Mouse (Mus musculus): ENCODE measurements around the gene Doc2g.

- TF ChIP-seq CTCF (IDR thresholded peaks at IDR 0.05; ENCODE audit: low read depth) (peak; percentile 91), EP300 (IDR thresholded peaks at IDR 0.05; ENCODE audit: low read depth) (no peak)
Measured at GRCm38 (mm10) chr19:4047859-4048258, 44.7 kb downstream of the Doc2g start.

Data from liver, embryonic 14.5 days (tissue).